Mouse (Mus musculus): Measurements from ENCODE around the gene Rasal1. TPM values are rescaled to one million over a fixed set of nuclear protein-coding genes. Genes with fewer than 3 reads are reported as not detected.

The Rasal1 gene
- polyA plus RNA-seq, 1 experiment from 2014 or later, result 0.34 TPM

DNA sequence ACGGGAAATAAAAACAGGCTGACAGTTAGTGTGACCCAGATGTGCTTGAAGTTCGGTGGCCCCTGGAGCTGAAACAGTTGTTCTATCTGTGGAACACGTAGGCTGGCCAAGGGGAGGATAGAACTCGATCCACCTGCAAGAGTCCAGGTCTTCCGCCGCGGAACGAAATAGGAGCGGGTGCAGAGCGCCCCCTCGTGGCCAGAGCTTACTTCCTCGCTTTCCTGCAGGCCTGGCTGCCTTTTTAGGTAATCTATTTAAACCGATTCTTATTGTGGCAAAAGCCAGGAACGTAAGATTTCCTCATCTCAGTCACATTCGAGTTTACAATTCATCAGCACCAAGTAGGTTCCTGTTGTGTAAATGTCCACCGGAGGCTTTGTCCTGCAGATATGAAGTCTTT lies 65.7 kb downstream of the Rasal1 start:
- Histone ChIP-seq H3K27me3 (ENCODE audit: control insufficient read depth, insufficient read depth, low read length) (peaks cover 44% of the 10 kb centered on the region), H3K27ac (replicated peaks; ENCODE audit: low read depth, low read length) (no peak overlapping the region), H3K4me3 (ENCODE audit: low read depth, low read length) (no peak overlapping the region), H3K36me3 (replicated peaks; ENCODE audit: control insufficient read depth, insufficient read depth, low read depth, low read length) (no peaks in the 10 kb centered on the region), H3K9ac (replicated peaks; ENCODE audit: low read length) (no peak overlapping the region), H3K4me2 (ENCODE audit: low read depth, low read length) (no peak overlapping the region), H3K9me3 (replicated peaks; ENCODE audit: control insufficient read depth, low read length) (no peaks in the 10 kb centered on the region), H3K4me1 (ENCODE audit: control insufficient read depth, insufficient read depth, low read length) (peaks cover 8% of the 10 kb centered on the region)
- peak; percentile 86 for DNase-seq (ENCODE audit: low spot score)
- 5% methylated on average over 16 of the region's 16 CpGs for WGBS
- no peak for ATAC-seq (replicated peaks; ENCODE audit: insufficient number of reproducible peaks, low FRiP score, low TSS enrichment, low read depth)

DNA sequence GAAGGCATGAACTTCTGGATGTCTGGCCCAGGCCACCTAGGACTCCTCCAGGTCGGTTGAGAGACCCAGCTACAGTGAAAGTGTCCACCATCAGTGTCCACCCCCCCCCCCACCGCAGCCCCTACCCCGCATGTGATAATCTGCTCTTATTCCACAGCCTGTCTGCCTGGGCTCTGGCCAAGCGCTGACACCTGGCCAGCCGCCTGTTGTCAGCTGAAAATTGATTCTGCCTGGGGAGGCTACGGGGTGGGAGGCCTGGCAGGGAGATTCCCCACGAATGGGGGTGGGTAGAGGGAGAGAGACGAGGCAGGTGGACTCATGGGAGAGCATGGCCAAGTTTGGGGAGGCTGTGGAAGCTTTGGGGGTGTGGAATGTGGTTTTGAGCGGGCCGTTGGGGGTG lies 68.5 kb downstream of the Rasal1 start:
- H3K27ac ChIP-seq (replicated peaks; ENCODE audit: low read depth, low read length), result no peak overlapping the region
- ATAC-seq (replicated peaks; ENCODE audit: insufficient number of reproducible peaks, low FRiP score, low TSS enrichment, low read depth), result no peak
- H3K9me3 ChIP-seq (replicated peaks; ENCODE audit: control insufficient read depth, low read length), result no peaks in the 10 kb centered on the region
- H3K9ac ChIP-seq (replicated peaks; ENCODE audit: low read length), result no peak overlapping the region
- H3K27me3 ChIP-seq (ENCODE audit: control insufficient read depth, insufficient read depth, low read length), result peaks cover 16% of the 10 kb centered on the region
- H3K4me1 ChIP-seq (ENCODE audit: control insufficient read depth, insufficient read depth, low read length), result no peaks in the 10 kb centered on the region
- no peaks in the 10 kb centered on the region for H3K36me3 ChIP-seq (replicated peaks; ENCODE audit: control insufficient read depth, insufficient read depth, low read depth, low read length)
- DNase-seq (ENCODE audit: low spot score), result no peak
- WGBS, result 72% methylated on average over 10 of the region's 10 CpGs
- H3K4me2 ChIP-seq (ENCODE audit: low read depth, low read length), result no peak overlapping the region
- H3K4me3 ChIP-seq (ENCODE audit: low read depth, low read length), result no peak overlapping the region

DNA sequence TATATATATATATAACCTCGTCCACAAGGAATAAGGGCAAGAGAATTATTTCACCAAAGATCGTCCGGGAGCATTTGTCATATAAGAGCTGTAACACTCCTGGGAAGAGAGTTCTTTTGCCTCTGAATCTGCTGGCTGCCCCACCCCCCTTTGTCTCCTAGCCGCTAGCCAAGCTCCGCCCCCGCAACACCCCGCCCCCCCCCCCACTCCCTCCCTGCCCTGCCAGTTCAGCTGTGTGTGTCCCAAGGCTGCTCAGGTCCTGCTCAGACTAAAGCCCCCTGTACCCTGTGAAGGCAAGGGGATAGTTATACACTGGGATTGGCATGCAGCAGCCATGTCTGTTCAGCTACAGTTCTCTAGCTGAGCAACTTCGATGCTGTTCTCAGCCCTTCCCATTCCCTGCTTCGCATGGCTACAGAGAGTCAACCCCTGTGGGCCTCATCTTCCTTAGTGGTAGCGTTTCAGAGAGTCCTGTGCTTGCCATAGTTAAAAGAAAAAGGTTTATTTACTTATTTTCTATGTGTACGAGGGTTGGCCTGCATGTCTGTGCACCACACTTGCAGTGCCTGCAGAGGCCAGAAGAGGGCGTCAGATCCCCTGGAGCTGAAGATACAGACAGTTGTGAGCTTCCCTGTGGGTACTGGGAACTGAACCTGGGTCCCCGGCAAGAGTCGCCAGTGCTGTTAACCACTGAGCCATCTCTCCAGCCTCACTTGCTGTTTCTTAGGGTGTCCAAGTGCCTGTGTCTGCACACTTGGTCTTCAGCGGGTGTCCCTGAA lies 70.2 kb downstream of the Rasal1 start:
- ATAC-seq (replicated peaks; ENCODE audit: insufficient number of reproducible peaks, low FRiP score, low TSS enrichment, low read depth), result no peak
- Histone ChIP-seq H3K9me3 (replicated peaks; ENCODE audit: control insufficient read depth, low read length) (no peaks in the 10 kb centered on the region), H3K4me2 (ENCODE audit: low read depth, low read length) (no peak overlapping the region), H3K9ac (replicated peaks; ENCODE audit: low read length) (no peak overlapping the region), H3K4me1 (ENCODE audit: control insufficient read depth, insufficient read depth, low read length) (no peaks in the 10 kb centered on the region), H3K27ac (replicated peaks; ENCODE audit: low read depth, low read length) (no peak overlapping the region), H3K36me3 (replicated peaks; ENCODE audit: control insufficient read depth, insufficient read depth, low read depth, low read length) (no peaks in the 10 kb centered on the region), H3K27me3 (ENCODE audit: control insufficient read depth, insufficient read depth, low read length) (peaks cover 4% of the 10 kb centered on the region), H3K4me3 (ENCODE audit: low read depth, low read length) (no peak overlapping the region)
- DNase-seq (ENCODE audit: low spot score), result no peak
- 62% methylated on average over 12 of the region's 15 CpGs for WGBS

DNA sequence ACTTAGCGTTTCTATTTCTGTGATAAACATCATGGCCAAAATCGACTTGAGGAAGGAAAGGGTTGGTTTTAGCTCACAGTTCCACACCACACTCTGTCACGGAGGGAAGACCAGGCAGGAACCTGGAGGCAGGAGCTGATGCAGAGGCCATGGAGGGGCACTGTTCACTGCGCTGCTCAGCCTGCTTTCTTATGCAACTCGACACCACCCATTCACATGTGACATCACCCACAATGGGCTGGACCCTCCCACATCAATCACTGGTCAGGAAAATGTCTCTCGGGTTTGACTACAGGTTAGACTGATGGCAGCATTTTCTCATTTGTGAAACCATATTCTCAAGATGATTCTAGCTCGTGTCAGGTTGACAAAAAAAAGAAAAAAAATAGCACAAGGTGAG lies 72.4 kb downstream of the Rasal1 start:
- Histone ChIP-seq H3K4me1 (ENCODE audit: control insufficient read depth, insufficient read depth, low read length) (no peaks in the 10 kb centered on the region), H3K4me2 (ENCODE audit: low read depth, low read length) (no peak overlapping the region), H3K36me3 (replicated peaks; ENCODE audit: control insufficient read depth, insufficient read depth, low read depth, low read length) (no peaks in the 10 kb centered on the region), H3K4me3 (ENCODE audit: low read depth, low read length) (no peak overlapping the region), H3K27ac (replicated peaks; ENCODE audit: low read depth, low read length) (no peak overlapping the region), H3K27me3 (ENCODE audit: control insufficient read depth, insufficient read depth, low read length) (no peaks in the 10 kb centered on the region), H3K9me3 (replicated peaks; ENCODE audit: control insufficient read depth, low read length) (no peaks in the 10 kb centered on the region), H3K9ac (replicated peaks; ENCODE audit: low read length) (no peak overlapping the region)
- ATAC-seq (replicated peaks; ENCODE audit: insufficient number of reproducible peaks, low FRiP score, low TSS enrichment, low read depth) (no peak), DNase-seq (ENCODE audit: low spot score) (no peak)
- WGBS, result 57% methylated on average over 7 of the region's 7 CpGs

DNA sequence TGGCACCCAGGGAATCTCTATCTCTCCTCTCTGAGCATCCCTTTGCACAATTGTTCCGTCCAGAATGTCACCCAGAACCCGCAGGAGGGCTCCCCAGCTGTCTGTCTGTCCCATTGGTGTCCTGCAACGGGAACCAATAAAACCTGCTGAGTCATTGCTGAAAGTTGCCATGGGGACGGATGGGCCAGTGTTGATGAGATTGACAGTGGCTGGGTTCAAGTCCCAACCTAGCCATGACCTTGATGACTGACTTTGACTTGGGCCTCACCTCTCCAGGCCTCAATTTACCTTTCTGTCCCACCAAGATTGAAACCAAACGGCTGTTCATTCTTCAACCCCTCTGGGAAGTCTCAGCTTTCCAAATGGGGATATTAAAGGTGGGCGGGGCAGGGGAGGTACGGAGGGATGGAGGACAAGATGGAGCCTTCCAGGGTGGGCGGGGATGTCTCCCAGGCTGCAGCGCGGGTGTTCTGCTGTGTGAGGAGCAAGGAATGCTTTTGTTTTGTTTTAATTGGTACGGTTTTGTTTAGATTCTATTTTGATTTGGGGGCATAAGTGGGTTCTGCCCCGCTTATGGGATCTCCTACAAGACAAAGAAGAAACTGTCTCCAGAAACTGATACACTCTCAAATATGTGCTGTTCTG lies 77.3 kb downstream of the Rasal1 start:
- no peak for DNase-seq (ENCODE audit: low spot score)
- Histone ChIP-seq H3K4me2 (ENCODE audit: low read depth, low read length) (no peak overlapping the region), H3K9me3 (replicated peaks; ENCODE audit: control insufficient read depth, low read length) (no peaks in the 10 kb centered on the region), H3K4me1 (ENCODE audit: control insufficient read depth, insufficient read depth, low read length) (no peaks in the 10 kb centered on the region), H3K27me3 (ENCODE audit: control insufficient read depth, insufficient read depth, low read length) (no peaks in the 10 kb centered on the region; the same call in 1 of the 2 replicates), H3K36me3 (replicated peaks; ENCODE audit: control insufficient read depth, insufficient read depth, low read depth, low read length) (no peaks in the 10 kb centered on the region), H3K9ac (replicated peaks; ENCODE audit: low read length) (no peak overlapping the region), H3K4me3 (ENCODE audit: low read depth, low read length) (no peak overlapping the region), H3K27ac (replicated peaks; ENCODE audit: low read depth, low read length) (no peak overlapping the region)
- no peak for ATAC-seq (replicated peaks; ENCODE audit: insufficient number of reproducible peaks, low FRiP score, low TSS enrichment, low read depth)
- WGBS, result 63% methylated on average over 12 of the region's 12 CpGs

Other genes starting within 250 kb of the Rasal1 start
- 1.5 and 2.9 TPM in 2 replicates for gene Lhx5, start 217.1 kb upstream of the Rasal1 start, polyA plus RNA-seq (2014; fragmentation: Nextera tagmentation; extraction: Ambion mirVana)
- gene Sdsl, start 176.0 kb upstream of the Rasal1 start, polyA plus RNA-seq (2014; fragmentation: Nextera tagmentation; extraction: Ambion mirVana), result 3.6 and 4.9 TPM in 2 replicates
- not detected in 2 replicates for gene Sds, start 172.3 kb upstream of the Rasal1 start, polyA plus RNA-seq (2014; fragmentation: Nextera tagmentation; extraction: Ambion mirVana)
- gene Plbd2, start 145.2 kb upstream of the Rasal1 start, polyA plus RNA-seq (2014; fragmentation: Nextera tagmentation; extraction: Ambion mirVana), result 20.9 and 25.3 TPM in 2 replicates
- gene Slc8b1, start 137.6 kb upstream of the Rasal1 start, polyA plus RNA-seq (2014; fragmentation: Nextera tagmentation; extraction: Ambion mirVana), result 1.3 and 1.8 TPM in 2 replicates
- 9.6 and 11.2 TPM in 2 replicates for gene Tpcn1, start 60.1 kb upstream of the Rasal1 start, polyA plus RNA-seq (2014; fragmentation: Nextera tagmentation; extraction: Ambion mirVana)
- 0.31 and 0.55 TPM in 2 replicates for gene Iqcd, start 59.8 kb upstream of the Rasal1 start, polyA plus RNA-seq (2014; fragmentation: Nextera tagmentation; extraction: Ambion mirVana)
- gene Rita1, start 36.2 kb upstream of the Rasal1 start, polyA plus RNA-seq (2014; fragmentation: Nextera tagmentation; extraction: Ambion mirVana), result 8.3 and 8.8 TPM in 2 replicates
- gene Ddx54, start 36.1 kb upstream of the Rasal1 start, polyA plus RNA-seq (2014; fragmentation: Nextera tagmentation; extraction: Ambion mirVana), result 28.9 and 29.7 TPM in 2 replicates
- not detected in 2 replicates for gene Cfap73, start 14.6 kb upstream of the Rasal1 start, polyA plus RNA-seq (2014; fragmentation: Nextera tagmentation; extraction: Ambion mirVana)
- 3.3 TPM in 2 replicates for gene Dtx1, start 63.1 kb downstream of the Rasal1 start, polyA plus RNA-seq (2014; fragmentation: Nextera tagmentation; extraction: Ambion mirVana)
- gene Oas2, start 101.0 kb downstream of the Rasal1 start, polyA plus RNA-seq (2014; fragmentation: Nextera tagmentation; extraction: Ambion mirVana), result 0.17 and 0.43 TPM in 2 replicates
- not detected in 2 replicates for gene Oas3, start 128.8 kb downstream of the Rasal1 start, polyA plus RNA-seq (2014; fragmentation: Nextera tagmentation; extraction: Ambion mirVana)
- not detected in 2 replicates for gene Oas1e, start 146.7 kb downstream of the Rasal1 start, polyA plus RNA-seq (2014; fragmentation: Nextera tagmentation; extraction: Ambion mirVana)
- 0.24 and 0.27 TPM in 2 replicates for gene Oas1c, start 163.7 kb downstream of the Rasal1 start, polyA plus RNA-seq (2014; fragmentation: Nextera tagmentation; extraction: Ambion mirVana)
- gene Oas1f, start 198.6 kb downstream of the Rasal1 start, polyA plus RNA-seq (2014; fragmentation: Nextera tagmentation; extraction: Ambion mirVana), result not detected in 2 replicates
- not detected in 2 replicates for gene Oas1h, start 212.6 kb downstream of the Rasal1 start, polyA plus RNA-seq (2014; fragmentation: Nextera tagmentation; extraction: Ambion mirVana)
- not detected in 2 replicates for gene Oas1g, start 238.8 kb downstream of the Rasal1 start, polyA plus RNA-seq (2014; fragmentation: Nextera tagmentation; extraction: Ambion mirVana)